Mouse (Mus musculus): ENCODE measurements around the gene Acot10.
"Not testable (repeated sequence)": the region's sequence is repeated elsewhere in the genome, so short reads cannot be mapped to it uniquely, and the experiment has no call there.

The Acot10 gene

DNA sequence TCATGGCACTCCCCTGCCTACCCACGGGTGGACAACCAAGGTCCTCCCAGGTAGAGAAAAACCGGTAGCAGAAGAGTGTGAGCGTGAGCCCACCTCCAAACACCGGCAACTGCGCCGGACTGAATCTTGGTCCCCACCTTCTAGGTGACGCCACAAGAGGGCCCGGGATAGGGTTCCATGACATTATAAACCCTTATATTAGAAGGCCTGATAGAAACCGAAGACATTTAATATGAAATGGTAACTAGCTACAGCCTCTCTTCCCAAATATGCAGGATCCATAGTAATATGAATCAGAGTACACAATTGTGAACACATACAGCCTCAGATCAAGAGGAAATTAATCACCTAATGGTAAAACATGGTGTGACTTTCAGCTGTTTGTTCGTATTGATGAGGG, at the start of gene Acot10:
Gene Acot10, minus strand, starts transcription at position 101 of the 400 bp plus-strand sequence.
- DNase-seq = no peak

DNA sequence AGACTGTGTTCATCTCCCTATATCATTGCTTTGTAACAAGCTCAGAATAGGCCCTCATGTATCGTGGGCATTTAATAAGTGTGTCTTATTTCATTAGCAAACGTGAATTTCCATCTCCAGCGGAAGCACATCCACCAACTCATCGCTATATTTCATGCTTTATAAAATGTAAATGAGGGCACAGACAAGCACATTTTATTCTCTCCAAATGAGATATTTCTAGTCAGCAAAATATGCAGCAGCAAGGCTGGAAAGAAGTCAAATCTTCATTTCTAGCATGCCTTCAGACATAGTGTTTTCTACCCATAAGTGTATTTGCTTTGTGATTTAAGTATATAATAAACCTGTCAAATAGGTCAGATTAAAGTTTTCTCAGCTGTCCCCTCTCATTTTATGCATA, 45.3 kb upstream of the Acot10 start:
- DNase-seq = no peak

DNA sequence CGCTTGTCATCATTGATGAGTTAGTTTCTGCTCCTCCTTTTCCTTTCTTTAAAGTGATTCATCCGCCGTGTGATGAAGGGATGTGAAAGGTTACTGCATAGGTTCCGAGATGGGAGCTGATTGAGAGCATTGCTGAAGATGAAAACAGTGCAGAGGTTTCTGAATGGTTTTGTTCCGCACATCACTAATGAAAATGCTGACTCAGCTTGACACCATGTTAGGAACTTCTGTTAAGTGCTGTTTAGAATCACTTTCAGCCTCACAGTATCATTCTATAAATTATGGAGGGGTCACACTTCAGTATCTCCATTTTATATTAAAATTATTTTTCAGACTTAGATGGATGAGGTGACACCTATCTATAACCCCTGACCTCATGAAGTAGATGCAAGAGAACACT, 29.7 kb upstream of the Acot10 start:
- no peak for DNase-seq

DNA sequence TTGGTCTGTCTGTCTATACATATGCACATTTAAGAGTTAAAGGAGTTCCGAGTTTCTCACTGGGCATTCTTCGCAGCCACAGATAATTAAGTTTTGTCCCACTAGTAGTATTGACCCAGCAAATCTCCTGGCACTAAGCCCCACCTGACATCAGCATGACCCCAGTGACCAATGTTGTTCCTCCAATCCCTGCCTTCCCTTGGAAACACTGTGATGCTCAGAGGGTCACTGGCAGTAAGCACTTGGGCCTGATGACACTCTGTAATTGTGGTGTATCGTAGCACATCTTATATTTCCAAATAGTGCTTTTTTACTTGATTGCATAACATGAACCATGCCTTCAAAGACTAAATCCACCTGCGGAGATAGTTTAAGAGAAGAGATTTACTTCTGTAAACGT, 17.6 kb upstream of the Acot10 start:
- DNase-seq = no peak

DNA sequence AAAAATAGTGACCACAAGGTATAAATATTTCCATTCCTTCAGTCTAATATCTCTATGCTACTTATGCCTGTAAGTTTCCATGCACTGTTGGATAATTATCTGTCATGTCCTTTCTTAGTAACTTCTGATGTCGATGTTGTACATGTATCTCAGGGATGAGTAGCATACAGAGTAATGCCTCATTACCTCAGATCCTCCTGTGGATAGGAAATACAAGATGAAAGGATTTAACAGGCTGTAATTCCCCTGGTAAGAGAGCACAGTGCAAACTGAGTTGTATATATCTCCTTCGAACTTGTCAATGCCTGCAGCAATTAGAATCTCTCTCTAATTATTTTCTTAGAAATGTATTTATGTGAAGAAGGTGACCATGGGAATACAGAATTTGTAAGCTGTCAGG, 16.2 kb upstream of the Acot10 start:
- no peak for DNase-seq

DNA sequence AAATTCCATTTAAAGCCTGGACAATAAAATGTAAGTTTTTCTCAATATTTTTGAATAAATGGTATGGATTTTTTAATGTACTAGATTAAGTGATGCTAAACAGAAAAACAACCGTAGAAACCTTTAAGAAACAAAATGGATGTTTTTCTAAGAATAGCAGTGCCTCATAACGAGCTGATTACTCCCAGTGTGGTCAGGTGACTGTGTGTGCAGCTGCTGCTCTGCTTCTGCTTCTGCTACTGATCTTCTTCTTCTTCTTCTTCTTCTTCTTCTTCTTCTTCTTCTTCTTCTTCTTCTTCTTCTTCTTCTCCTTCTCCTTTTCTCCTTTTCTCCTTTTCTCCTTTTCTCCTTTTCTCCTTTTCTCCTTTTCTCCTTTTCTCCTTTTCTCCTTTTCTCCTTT, 3.0 kb upstream of the Acot10 start:
- not testable (repeated sequence) for DNase-seq

DNA sequence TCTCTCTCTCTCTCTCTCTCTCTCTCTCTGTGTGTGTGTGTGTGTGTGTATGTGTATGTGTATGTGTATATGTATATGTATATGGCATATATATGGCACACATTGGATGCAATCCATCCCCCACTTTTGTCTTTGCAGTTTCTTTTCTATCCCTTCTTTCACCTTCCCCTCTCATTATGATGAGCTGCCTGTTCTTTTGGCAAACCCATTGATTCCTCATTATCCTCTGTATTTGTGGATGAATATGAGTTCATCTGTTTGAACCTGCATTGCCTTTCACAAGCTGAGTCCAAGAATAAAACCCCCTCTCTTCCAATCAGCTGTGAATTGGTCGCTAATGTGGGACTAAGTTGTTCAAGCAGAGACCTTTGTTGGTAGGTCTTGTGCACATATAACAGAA, 1.4 kb upstream of the Acot10 start:
- DNase-seq = no peak

DNA sequence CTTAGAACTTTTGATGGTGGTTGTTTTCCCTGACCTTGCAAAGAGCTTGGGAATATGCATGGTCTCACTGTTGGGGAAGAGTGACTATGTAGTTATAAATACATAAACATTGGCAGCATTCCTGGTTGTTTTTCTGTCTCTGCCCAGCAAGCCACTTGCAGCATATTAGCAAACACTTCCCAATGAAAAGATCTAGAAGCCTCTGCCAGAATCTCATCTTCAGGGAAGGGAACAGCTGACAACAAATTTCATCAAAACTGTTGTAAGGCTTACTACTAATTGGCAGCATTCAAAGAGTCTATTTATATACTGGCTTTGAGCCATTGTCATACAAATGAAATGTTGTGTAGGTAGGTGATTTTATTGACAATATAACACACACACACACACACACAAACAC, 800 bp upstream of the Acot10 start:
- no peak for DNase-seq

DNA sequence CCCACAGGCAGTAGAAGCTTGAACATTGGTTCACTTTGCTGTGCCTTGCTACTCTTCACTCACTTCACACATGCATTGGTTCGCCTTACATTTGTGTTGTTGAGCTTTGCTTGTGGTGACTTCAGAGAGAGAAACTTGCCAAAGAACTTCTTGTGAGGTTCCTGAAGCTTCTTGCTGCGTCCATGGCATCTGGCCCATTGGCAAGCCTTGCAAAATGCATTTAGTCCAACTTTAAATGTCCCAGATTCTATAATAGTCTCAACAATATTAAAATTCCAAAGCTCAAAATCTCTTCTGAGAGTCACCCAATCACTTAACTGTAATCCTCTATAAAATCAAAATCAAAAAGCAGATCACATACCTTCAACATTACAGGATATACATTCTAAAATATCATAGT, 6.3 kb downstream of the Acot10 start:
- DNase-seq = no peak

DNA sequence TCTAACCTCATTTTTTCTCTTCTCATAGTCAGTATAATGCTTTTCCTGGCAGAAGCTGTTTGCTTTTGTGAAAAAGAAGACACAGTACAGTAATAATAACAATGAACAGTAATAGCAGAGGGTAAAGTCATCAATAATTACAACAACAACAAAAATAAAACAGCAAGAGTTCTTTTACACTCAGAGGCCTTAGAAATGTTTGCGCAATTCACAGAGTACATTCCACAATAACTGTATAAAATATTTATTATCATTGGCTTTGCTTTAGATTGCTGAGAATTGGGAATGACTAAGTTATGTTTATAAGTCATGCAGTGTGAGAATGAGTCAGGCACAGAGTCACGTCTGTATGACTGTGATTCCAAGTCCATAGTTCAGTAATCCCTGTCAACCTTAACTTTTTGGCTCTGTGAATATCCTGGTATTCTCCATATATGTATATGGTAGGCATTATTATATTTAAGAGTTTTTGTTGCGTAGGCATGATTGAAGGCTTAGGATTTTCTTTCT, 23.6 kb downstream of the Acot10 start:
- no peak for DNase-seq

DNA sequence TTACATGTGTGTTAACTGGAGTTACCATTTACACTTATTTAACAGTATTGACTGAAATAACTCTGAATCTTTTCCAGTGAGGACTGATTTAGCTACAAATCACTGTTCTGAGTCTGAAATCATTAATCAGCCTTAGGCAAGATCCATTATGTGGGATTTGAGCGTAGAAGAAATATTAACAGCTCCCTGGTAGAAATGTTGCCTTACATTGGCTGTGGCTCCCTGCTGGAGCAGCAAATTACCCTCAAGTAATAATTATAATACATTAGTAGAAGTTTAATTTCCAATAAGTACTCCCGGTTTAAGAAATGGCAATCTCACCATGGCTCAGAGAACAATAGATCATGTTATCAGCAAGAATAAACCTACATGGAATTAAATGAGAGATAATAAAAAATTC, 27.4 kb downstream of the Acot10 start:
- DNase-seq = no peak

DNA sequence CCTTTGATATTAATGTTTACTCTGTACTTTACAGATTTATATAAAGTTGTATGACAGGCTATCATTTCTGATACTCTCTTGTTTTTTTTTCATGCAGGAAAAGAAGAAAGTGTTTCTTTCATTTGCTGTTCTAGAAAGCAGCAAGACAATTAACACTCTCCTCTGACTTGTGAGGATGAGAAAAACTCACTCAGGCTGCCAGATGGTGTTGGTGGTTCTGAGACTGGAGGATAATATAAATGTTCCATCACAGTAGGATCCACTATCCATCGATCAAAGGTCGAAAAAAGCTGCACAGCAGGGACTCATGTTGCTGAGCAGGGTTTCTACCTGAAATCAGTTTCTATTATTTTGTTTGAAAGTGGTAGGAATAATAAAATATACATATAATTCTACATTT, 32.0 kb downstream of the Acot10 start:
- no peak for DNase-seq

Data from lung, postnatal 36 days (tissue).